Mouse (Mus musculus) cerebellum, adult 9-11 months (tissue): ENCODE measurements at regions not wholly inside any gene's neighbourhood (a gene's known extent, or its start where the extent isn't known, plus 50 kb on each side); places are given as distances from the start of the nearest gene placed in this dataset.
"Not testable (repeated sequence)": the region's sequence is repeated elsewhere in the genome, so short reads cannot be mapped to it uniquely, and the experiment has no call there.

Source experiments
- DNase-seq: peaks from one replicate; pipeline ENCODE4 v3.0.0; 2022

DNA sequence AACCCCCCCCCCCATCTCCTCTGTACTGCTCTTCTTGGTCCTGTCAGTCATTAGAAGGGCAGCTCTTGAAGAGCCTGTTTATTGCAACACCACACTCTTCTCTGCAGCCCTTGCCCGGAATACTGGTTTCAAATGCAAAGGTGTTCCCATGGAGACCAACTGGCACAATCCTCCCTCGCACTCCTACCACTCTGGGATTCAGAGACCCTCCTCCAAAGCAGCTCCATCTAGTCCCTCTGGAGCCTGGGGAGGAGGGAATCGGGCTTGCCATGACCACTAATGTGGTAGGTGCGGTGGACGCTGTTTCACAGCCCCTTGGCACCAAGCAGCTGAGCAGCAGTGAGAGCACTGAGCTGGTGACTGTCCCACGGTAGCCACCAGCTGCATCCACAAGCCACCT lies 83.1 kb downstream of the Stk35 start:
- no peak for DNase-seq

DNA sequence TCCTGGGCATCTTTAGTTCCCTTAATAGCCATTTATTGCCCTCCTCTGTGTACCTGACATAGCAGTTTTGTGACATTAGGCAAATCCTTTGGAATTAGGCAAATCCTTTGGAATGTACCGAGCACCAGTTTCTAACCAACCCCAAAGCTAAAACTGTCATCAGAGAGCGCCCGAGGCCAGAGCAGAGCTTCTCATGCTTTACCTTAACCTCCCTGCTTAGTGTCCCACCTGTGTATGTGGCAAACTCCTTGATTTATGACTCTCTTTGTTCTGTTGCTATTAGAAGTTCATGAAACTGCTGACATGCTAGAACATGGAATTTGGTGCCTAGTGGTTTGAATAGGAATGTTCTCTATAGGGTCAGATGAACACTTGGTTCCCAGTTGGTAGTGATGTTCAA lies 84.0 kb downstream of the Stk35 start:
- DNase-seq: no peak

DNA sequence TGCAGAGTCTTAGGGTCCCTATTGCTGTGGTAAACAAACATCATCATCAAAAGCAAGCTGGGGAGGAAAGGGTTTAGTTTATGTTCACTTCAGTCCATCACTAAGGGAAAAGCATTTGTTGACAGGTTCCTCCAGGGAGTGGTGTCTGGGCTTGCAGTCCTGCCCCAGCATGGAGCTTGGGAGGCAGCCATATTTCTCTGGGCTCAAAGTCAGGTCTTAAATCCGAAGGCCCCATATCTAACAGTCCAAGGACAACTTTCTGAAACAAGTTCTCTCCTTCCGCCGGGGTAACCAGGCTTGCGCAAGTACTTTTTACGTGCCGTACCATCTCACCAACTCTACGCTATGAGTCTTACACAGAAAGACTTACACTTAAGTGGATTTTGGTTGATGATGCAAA lies 85.2 kb downstream of the Stk35 start:
- no peak for DNase-seq

DNA sequence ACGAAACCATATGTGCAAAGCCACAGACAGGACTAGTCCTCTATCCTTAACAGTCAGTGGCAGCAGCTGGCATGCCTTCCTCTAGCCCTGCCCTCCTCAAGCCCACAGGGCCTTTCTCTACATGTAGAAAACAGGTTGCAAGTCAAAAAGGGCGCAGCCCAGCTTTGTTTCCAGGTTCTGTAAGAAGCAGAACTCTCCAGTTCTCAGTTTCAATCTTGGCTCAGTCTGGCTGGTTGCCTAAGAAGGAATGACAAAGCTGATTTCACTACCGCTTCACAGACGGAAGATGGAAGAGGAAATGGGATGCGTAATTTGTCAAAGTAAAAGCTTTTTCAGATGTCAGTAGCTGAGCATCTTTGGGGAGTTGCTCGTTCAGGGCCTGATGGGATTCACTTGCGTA lies 92.9 kb downstream of the Stk35 start:
- no peak for DNase-seq

DNA sequence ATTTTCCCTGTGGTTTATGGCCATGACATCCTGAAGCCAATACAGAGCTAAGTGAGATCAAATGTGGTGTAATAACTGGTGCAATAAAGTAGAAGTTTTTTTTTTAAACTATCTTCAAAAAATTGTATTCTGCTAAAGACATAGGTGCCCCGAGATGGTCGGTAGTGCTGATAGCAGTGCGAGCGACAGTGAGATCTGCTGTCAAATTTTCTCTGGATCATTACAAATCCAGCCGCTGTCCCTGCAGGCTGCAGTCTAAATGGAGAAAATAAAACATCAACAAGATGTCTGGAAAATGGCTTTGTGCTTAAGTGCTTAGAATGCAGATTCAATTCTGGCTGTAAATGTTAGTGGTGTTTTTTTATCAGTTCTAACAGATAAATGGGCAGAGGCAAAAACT lies 93.5 kb downstream of the Stk35 start:
- no peak for DNase-seq

DNA sequence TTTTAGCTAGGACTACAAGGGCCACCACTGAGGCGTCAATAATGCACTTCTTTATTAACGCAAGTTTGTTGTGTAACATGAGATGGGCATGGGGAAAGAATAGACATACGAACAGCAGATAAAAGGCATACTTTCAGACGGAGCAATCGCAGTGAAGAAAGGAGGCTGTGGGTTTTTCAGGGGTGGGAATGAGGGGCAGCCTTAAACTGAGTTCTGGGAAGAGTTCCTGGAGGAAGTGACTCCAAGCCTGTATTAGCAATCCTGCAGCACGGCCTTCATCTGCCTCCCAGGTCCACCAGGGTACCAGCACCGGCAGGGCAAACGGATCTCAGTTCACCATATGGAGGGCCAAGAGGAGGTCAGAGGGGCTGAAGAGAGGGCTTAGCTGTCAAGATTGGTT lies 94.6 kb downstream of the Stk35 start:
- no peak for DNase-seq

DNA sequence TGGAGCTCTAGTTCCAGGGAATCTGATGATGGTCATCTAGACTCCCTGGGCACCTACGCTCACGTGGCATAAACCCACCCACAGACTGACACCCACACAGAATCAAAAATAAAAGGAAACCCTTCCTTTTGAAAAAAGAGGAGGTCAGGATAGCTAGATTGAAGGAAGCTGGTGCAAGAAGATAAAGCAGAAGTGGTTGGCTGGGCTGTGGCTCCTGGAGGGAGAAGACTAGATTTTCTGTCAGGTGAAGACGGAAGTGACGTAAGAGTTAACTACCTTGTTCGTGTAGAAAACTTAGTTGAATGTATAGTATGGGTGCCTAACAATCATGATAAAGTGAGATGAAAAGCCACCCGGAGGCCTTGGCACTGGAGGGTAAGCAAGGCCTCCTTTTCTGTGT lies 95.1 kb downstream of the Stk35 start:
- DNase-seq: no peak

DNA sequence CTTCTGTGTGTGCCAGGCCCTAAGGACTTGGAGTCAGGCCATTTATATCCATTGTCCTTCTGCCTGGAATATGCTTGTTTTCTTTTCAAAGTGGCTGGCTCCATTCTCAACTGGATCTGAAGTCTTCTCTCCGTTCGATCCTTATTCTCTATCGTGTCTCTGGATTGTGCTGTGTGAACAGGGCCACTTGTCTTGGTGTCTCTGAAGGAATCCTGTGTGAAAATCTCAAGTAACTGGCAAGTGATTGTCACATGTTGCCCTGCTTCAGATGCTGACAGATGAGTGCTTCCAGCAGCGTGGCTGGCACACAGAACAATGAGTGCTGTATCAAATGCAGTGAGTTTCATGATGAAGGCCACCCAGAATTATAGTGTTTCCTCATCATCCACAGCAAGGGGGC lies 96.4 kb downstream of the Stk35 start:
- DNase-seq: no peak

DNA sequence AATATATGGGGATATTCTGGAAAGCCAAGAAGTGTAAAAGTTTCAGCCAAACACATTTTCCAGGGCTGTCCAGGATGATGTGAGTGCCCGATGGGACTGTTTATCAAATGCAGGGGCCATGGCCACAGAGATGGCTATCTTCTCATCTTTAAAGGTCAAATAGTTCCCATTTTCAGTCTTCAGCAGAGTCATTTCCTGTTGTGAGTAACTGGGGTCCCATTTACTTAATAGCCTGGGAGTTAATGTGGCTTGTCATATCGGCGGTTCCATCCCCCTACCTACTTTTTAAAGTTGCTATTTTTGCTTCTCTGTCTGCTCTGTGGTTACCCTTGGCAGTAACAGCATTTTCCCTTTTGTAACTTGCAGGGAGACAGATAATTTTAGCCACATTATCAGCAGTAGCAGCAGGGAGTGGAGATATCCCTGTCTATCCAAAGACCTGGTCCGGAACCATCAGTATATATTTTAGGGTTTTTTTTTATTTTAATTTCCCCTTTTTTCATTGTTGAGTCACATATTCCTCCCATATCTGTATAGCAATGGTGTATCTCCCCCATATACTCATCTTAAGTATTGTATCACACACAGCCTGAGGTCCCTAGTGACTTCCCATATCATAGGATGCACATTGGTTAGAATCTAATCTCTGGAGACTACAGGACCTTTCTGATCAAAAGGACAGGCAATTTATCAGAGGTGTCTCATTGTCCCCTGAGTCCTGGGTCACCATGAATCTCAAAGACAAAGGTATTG lies 103.2 kb downstream of the Stk35 start:
- DNase-seq: no peak

DNA sequence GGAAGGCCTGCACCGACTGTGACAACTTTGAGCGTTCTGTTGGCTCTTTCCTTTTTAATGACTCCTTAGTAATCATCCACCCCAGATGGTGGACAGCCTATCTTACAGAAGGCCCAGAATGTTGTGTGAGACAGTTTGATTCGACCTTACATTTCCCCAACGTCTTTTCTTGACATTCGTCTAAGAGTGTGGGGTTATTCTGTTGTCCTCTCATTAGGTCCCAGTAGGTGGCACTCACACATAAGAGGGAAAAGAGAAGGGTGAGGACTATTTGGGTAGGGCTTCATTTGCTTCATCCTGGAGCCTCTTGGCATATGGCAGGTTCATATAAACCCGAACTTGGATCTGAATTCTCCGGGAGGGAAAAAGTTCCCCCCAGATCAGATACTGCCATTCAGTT lies 104.4 kb downstream of the Stk35 start:
- DNase-seq: no peak

DNA sequence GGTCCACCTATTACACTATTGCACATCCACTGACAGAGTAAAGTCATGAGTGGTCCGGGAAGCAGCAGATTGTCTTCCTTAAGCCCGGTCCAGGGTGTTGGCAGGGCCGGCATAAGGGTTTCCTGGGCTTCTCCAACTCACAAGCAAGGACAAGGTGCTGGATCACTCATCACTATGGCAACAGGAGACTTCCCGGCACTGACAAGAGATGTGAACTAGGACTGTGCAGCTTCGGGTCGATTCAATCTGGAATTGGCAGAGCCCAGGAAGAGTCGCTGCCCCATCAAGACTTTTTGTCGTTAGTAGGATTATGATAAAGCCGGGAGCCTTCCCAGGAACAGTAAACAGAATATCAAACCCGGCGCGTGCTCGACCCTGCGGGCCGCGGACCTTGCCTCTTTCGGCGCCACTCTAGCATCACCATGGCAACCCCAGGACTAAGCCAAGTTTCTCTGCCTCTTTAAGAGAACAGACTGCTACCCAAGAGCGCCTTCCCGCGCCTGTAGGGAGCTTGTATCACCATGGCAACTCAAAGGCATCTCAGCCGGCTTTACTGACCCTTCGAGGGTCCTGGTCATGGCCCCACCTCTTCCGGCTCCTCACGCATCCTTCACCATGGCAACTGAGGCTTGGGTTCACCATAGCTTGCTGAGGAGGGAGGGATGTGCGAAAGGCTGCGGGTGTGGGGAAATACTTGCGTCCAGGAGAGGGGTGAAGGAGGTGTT lies 103.3 kb upstream of the Tgm3 start:
- peak; percentile 46 for DNase-seq

DNA sequence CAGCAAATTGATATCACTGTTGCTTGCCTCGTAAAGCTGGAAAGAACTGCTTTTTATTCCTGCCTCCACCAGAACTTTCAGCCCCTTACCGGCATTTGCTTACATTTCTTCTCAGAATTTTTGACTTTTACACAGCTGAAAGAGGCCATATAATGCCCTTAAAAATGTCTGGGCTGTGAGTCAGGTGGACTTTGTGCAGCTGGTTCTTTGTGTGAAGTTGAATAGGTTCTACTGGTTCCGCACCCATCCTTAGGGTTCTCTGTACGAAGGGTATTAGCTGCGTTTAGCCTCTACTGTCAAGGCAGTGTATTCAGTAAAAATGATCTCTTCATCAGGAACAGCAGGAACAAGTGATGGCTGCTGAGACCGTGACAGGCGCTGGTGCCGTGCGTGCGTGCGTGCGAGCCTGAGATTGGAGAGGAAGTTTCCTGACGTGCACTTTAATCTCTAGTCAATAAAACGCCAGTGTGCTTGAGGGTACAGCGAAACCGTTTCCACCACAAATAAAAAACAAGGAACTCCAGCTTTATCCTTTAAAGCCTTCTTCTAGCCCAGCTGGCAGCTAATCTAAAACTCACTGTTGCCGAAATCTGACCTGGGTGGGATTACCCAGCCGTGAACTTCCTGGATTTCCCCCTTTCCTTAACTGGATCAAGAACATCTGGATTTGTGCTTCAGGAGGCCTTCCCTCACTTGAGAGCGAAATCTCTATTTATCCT lies 100.8 kb upstream of the Tgm3 start:
- DNase-seq: no peak

DNA sequence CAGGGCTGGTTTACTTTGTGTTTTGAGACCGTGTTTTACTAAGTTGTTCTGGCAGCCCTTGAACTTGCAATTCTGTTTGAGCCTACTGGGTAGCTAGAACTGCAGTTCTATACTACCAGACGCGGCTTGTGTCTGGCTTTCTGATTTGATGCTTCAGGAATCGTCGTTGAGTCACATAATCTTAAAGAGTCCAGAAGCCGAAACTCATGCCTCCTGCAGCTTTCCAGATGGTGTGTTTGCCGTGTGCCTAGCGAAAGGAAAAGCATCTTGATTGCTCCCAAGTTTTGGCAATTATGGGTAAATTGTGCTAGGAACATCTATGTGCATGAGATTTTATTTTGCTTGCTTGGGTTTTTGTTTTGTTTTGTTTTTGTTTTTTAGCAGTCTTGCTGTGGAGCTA lies 99.6 kb upstream of the Tgm3 start:
- no peak for DNase-seq

DNA sequence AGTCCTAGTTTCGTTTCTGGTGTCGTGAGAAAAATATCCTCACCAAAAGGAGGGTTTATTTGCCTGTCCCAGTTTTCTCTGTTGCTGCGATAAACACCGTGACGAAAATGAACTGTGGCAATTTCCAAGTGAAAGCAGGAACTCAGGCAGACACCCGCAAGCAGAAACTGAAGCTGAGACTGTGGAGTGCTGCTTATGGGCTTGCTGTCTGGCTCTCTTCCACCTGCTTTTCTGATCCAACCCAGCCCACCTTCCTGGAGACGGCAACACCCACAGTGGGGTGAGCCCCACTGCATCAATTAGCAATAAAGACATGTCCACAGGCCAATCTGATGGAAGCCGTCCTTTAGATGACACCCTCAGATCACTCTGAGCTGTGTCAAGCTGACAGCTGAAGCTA lies 97.9 kb upstream of the Tgm3 start:
- no peak for DNase-seq

DNA sequence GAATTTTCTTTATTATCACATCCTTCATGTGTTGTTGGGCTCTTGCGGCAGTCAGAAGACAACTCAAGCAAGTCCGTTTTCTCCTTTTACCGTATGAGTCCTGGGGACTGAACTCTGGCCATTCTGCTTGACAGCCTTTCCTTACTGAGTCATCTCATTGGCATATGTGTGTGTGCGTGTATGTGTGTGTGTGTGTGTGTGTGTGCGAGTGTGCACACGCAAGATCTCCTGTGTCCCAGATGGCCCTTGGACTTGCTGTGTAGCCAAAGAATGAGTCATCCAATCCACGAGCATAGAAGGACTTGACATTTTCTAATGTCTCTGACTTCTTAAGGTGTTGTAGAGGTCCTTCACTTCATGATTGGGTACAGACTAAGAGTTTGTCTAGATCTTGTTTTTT lies 95.7 kb upstream of the Tgm3 start:
- DNase-seq: no peak

DNA sequence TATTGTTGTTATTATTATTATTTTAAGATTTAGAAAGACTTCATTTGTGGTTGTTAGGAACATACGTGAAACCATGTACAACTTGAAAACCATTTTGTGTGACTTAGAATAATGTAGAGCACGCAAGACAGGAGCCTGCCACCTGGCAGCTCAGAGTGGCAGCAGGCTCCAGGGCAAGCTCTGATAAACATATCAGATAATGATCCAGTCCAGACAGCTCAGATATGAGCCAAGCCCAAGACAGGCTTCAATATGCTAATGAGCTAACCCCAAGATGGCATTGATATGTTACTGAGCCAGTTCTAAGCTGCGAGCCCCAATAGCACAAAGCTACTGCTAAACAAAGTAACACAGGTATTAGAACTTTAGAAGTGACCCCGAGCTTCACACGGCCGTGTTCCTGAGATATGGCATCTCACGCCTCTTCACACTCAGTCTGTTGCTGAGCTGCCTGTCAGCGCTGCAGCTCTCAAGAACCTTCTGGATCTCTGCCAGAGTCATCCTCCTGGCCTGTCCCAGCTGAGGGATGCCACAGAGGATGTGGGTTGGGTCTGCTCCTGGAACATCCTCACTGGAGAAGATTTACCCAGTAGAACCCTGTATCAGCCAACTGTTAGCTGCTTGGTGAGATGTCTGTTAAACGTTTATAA lies 93.9 kb upstream of the Tgm3 start:
- no peak for DNase-seq

DNA sequence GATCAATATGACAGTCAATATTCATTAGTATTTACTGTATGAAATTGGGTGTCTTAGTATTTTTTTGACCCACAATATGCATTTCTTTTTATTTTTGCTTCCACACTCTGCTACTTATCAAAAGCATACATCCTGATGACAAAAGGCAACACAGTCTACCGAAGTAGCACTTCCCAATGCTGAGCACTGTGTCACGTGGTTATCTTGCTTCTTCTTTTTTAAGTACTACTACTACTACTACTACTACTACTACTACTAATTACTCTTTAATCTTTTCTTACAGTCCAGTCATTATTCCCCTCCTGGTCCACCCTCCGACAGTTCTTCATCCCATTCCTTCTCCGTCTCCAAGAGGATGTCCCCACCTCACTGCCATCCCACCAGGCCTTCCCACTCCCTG lies 92.6 kb upstream of the Tgm3 start:
- no peak for DNase-seq

DNA sequence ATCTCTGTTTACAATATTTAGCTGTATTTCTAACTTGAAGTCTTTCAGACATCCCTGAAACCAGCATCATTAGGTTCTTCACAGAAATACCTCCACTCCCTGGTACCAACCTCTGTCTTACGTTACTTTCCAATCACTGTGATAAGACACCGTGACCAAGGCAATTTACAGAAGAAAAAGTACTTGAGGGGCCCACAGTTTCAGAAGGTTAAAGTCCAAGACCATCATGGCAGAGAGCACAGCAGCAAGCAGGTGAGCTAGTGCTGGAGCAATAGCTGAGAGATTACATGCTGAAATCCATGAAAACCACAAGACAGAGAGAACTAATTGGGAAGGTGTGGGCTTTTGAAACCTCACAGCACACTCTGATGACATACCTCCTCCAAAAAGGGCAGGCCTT lies 84.9 kb upstream of the Tgm3 start:
- DNase-seq: no peak

DNA sequence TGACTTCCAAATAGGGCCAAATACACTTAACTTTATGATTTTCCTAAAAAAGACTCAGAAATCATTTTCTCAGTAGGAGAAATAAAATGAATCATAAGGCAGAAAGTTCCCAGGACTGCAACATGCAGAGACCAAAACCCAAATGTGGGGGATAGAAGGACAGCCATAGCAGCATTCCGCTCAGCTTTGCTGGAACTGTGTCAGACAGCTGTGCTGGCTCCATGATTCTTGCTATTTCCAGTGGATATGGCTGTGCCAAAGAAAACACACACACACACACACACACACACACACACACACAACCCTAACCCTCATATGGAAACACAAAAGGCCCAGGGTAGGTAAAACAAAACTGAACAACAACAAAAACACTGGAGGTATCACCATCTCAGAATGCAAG lies 78.6 kb upstream of the Tgm3 start:
- no peak for DNase-seq

DNA sequence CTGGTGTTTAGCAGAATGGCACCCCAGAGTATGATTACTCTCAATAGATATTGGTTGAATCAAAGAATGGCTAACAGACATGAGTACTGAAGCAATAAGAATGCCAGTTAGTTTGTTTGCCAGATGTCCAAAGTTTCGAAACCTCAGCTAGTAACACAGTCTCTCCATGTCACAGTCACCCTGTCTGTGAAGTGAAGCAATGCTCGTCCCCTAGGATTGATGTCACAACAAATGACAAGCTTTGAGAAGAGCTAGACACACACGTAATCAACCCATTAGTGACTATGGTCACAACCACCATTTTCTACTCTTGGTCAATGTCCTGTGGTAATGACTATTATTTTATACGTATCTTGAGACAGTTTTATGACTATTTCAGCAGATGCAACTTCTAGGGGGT lies 69.3 kb upstream of the Tgm3 start:
- DNase-seq: no peak

DNA sequence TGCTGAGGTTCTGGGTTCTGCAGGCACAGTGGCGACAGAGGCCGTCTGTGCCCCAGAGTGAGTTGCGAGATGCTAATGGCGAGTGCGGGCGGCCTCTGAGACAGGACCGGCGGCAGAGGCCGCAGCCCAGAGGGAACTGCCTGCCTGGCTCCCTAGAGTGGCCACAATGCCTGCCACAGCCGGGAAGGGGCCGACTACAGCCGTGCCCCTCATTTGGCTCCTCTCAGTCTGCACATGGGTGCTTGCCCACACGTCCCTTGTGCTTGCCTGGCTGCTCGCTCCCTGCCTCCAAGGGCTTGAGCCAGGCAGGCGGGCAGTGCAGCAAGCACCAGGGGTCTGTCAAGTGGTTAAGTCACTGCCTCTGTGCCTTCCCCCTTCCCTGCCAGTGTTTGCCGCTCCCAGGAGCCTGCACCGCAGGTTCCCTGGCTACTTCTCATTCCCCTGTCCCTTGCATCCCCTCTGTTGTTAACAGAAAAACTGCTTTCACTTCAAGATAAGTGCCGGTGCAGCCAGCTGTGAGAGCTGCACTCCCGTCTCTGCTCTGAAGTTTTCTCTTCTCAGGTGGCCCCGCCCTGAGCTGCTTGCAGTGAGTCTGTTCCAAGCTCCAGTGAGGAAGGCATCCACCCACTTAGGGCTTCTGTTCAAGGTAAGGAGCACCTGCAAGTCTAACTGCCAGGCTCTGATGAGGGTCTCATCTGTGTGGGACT lies 64.1 kb upstream of the Tgm3 start:
- no peak for DNase-seq

DNA sequence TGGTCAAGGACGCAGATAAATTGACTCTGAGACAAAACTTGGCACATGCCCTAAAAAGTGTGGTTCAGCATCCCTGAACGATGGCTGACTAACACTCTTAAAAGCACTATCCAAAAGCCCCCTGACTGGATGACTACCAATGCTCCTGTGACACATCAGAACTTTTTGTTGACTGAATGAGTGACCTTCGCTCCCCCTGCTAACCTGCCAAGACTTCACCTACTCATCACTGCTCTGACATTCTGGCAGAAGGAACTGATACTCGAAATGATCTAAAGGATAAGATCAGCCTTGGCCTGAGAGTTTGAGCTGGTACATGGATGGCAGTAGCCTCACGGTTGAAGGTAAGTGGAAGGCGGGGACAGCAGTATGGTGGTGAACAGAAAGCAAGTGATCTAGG lies 62.4 kb upstream of the Tgm3 start:
- DNase-seq: not testable (repeated sequence)

DNA sequence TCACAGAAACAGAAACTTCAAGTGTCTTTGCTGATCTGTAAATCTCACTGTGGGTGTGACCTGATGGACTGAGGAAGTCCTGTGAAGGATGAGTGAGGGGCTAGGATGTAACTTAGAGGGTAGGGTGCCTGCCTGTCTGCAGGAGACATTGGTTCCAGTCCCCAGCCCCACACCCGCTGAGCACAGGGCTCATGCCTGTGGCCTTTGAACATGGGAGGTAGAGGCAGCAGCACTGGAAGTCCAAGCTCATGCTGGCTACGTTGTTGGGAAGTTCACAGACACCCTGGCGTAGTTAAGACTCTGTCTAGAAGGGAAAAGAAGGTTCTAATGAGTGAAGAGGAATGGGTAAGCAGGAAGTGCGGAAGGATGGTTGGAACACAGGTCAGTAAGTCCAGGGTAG lies 59.7 kb upstream of the Tgm3 start:
- DNase-seq: no peak
